Mouse (Mus musculus) myocyte (in vitro differentiated cells): ENCODE data around the gene Ihh.

Experiments
- E2F4 ChIP-seq: IDR thresholded peaks from one replicate; pipeline ENCODE4 v1.6.1; 2011; ENCODE audit warnings: mild to moderate bottlenecking, control low read depth, moderate library complexity; ENCODE audit not compliant: insufficient read depth
- MAX ChIP-seq: IDR thresholded peaks from one replicate; pipeline ENCODE4 v1.6.1; 2011; ENCODE audit warnings: low read depth, mild to moderate bottlenecking, control low read depth
- MYOD1 ChIP-seq, 3 experiments: IDR thresholded peaks; one replicate each; pipeline ENCODE4 v1.6.1; 2011; ENCODE audit warnings: control low read depth in 2 of 3, low read depth in 2 of 3, mild to moderate bottlenecking in 2 of 3, moderate library complexity in 1 of 3; ENCODE audit not compliant: insufficient read length in 2 of 3, control insufficient read depth in 1 of 3
- MYOG ChIP-seq, 3 experiments: IDR thresholded peaks; one replicate each; pipeline ENCODE4 v1.6.1; 2011; ENCODE audit warnings: control low read depth in 2 of 3, low read depth in 2 of 3, mild to moderate bottlenecking in 2 of 3; ENCODE audit not compliant: insufficient read length in 2 of 3, control insufficient read depth in 1 of 3, insufficient read depth in 1 of 3
- POLR2A ChIP-seq: IDR thresholded peaks from one replicate; pipeline ENCODE4 v1.6.1; 2011; ENCODE audit warnings: low read depth, mild to moderate bottlenecking, control low read depth, moderate library complexity; ENCODE audit not compliant: insufficient read length
- POLR2AphosphoS2 ChIP-seq: IDR thresholded peaks from one replicate; pipeline ENCODE4 v1.6.1; 2011; ENCODE audit warnings: low read depth, control low read depth; ENCODE audit not compliant: insufficient read length
- SRF ChIP-seq: IDR thresholded peaks from one replicate; pipeline ENCODE4 v1.6.1; 2011; ENCODE audit warnings: low read depth; ENCODE audit not compliant: control insufficient read depth, insufficient read length
- TCF12 ChIP-seq: IDR thresholded peaks from one replicate; pipeline ENCODE4 v1.6.1; 2011; ENCODE audit warnings: mild to moderate bottlenecking, control low read depth; ENCODE audit not compliant: poor library complexity, insufficient read depth, severe bottlenecking
- TCF3 ChIP-seq: IDR thresholded peaks from one replicate; pipeline ENCODE4 v1.6.1; 2011; ENCODE audit warnings: low read depth, control low read depth; ENCODE audit not compliant: insufficient read length
- USF1 ChIP-seq: IDR thresholded peaks from one replicate; pipeline ENCODE4 v1.6.1; 2011; ENCODE audit warnings: low read depth, mild to moderate bottlenecking, control low read depth, moderate library complexity

DNA sequence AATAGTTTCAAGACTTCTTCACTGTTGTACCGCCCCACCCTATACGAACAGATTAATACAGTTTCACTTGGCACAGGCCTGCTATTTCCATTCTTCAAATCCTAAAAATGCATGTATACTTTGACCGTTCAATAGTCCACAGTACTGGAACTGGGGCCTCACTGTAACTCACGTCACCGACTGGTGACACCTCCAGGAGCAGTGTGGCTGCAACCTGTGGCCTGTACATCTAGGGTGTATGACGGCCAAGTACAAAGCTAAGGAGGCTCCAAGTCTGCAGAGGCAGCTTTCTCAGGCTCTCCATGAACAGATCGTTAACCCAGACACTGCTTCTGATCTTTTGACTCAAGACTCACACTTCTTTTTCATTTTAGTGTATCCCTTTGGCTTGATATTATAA lies 10.2 kb upstream of the Ihh start:
- TF ChIP-seq SRF = no peak
- TF ChIP-seq MAX = no peak
- TF ChIP-seq E2F4 = no peak
- TF ChIP-seq TCF12 = no peak
- TF ChIP-seq POLR2A = no peak
- no peak for TF ChIP-seq USF1
- TF ChIP-seq MYOD1 (IDR thresholded peaks at IDR 0.05; ENCODE audit: control insufficient read depth in 1 of 3, insufficient read length in 2 of 3, low read depth in 2 of 3) = no peak
- TF ChIP-seq POLR2AphosphoS2 = no peak
- no peak for TF ChIP-seq MYOG (IDR thresholded peaks at IDR 0.05; ENCODE audit: control insufficient read depth in 1 of 3, insufficient read depth in 1 of 3, insufficient read length in 2 of 3, low read depth in 2 of 3)
- no peak for TF ChIP-seq TCF3
